Mouse (Mus musculus) embryonic facial prominence, embryonic 15.5 days (tissue): ENCODE data around the gene Tfrc. TPM values are rescaled to one million over a fixed set of nuclear protein-coding genes. Genes with fewer than 3 reads are reported as not detected.
"Not testable (repeated sequence)": the region's sequence is repeated elsewhere in the genome, so short reads cannot be mapped to it uniquely, and the experiment has no call there.

Source experiments
- ATAC-seq: fragments of 200-750 bp; cut with Nextera tagmentation; 2 replicates; pipeline ENCODE4 v1.8.0; 2017; ENCODE audit warnings: low read depth, moderate TSS enrichment; ENCODE audit not compliant: insufficient number of reproducible peaks, low FRiP score, low TSS enrichment
- H3K27ac ChIP-seq: fragments of 300-500 bp; sonication (generic); replicated peaks from 2 replicates; pipeline ENCODE4 v1.5.1; 2015; ENCODE audit warnings: mild to moderate bottlenecking, inconsistent platforms
- H3K27me3 ChIP-seq: fragments of 300-500 bp; sonication (generic); 2 replicates; pipeline ENCODE4 v1.6.1; 2015; ENCODE audit warnings: inconsistent platforms
- H3K36me3 ChIP-seq: fragments of 300-500 bp; sonication (generic); 2 replicates; pipeline ENCODE4 v1.6.1; 2015; ENCODE audit warnings: mild to moderate bottlenecking, inconsistent platforms
- H3K4me1 ChIP-seq: fragments of 300-500 bp; sonication (generic); 2 replicates; pipeline ENCODE4 v1.6.1; 2015; ENCODE audit warnings: inconsistent platforms
- H3K4me2 ChIP-seq: fragments of 300-500 bp; sonication (generic); replicated peaks from 2 replicates; pipeline ENCODE4 v1.6.1; 2015; ENCODE audit warnings: mild to moderate bottlenecking, inconsistent platforms
- H3K4me3 ChIP-seq: fragments of 300-500 bp; sonication (generic); replicated peaks from 2 replicates; pipeline ENCODE4 v1.5.1; 2015; ENCODE audit warnings: mild to moderate bottlenecking, inconsistent platforms
- H3K9ac ChIP-seq: fragments of 300-500 bp; sonication (generic); 2 replicates; pipeline ENCODE4 v1.6.1; 2015; ENCODE audit warnings: inconsistent platforms
- H3K9me3 ChIP-seq: fragments of 300-500 bp; sonication (generic); replicated peaks from 2 replicates; pipeline ENCODE4 v1.6.1; 2016; ENCODE audit warnings: inconsistent platforms
- WGBS: fragments of 180-500 bp; shearing (Covaris S2); methylation state at CpG from one replicate; pipeline ENCODE4 v1.1.7; 2015; 5-methylcytosine and 5-hydroxymethylcytosine counted together
- polyA plus RNA-seq: library from polyadenylated mRNA; unstranded; fragments of >200 nt; fragmentation: Nextera tagmentation; extraction: Ambion mirVana; gene quantifications from 2 replicates; pipeline ENCODE4 v1.2.1, GENCODE M21; 2015

Gene Tfrc
- polyA plus RNA-seq, 1 experiment from 2014 or later: 24.0 TPM

DNA sequence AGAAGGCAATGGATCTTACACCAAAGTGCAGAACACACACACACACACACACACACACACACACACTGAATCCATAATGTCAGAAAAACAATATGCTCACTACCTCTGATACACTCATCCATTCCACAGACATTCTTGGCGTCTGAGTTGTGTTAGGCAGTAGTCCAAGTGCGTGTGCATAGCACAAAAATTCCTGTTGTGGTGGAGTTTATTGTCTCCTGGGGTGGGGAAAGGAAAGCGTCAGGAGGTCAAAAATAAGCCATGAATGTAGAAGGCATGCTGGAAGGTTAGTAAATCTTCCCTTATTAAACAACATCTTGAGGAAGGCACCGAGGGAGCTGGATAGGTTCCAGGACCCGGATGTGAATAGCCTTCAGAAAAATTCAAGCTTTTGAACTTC lies 31.4 kb downstream of the Tfrc start:
- WGBS: 33% methylated on average over 5 of the region's 5 CpGs
- Histone ChIP-seq H3K9me3 (no peaks in the 10 kb centered on the region), H3K4me2 (no peak overlapping the region), H3K27me3 (no peaks in the 10 kb centered on the region), H3K9ac (no peak overlapping the region), H3K36me3 (no peaks in the 10 kb centered on the region), H3K4me1 (peaks cover 26% of the 10 kb centered on the region), H3K4me3 (no peak overlapping the region), H3K27ac (no peak overlapping the region; the same call in 1 of the 2 replicates)
- ATAC-seq: no peak

DNA sequence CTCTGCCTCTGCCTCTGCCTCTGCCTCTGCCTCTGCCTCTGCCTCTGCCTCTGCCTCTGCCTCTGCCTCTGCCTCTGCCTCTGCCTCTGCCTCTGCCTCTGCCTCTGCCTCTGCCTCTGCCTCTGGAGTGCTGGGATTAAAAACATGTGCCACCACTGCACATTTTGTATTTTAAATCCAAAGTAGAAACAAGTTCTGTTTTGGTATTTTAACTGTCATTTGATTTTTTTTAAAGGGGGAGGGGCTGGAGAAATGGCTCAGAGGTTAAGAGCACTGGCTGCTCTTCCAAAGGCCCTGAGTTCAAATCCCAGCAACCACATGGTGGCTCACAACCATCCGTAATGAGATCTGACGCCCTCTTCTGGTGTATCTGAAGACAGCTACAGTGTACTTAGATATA lies 32.0 kb downstream of the Tfrc start:
- peaks cover 32% of the 10 kb centered on the region for H3K4me1 ChIP-seq
- H3K27ac ChIP-seq: not testable (repeated sequence)
- 70% methylated on average over 2 of the region's 2 CpGs for WGBS

DNA sequence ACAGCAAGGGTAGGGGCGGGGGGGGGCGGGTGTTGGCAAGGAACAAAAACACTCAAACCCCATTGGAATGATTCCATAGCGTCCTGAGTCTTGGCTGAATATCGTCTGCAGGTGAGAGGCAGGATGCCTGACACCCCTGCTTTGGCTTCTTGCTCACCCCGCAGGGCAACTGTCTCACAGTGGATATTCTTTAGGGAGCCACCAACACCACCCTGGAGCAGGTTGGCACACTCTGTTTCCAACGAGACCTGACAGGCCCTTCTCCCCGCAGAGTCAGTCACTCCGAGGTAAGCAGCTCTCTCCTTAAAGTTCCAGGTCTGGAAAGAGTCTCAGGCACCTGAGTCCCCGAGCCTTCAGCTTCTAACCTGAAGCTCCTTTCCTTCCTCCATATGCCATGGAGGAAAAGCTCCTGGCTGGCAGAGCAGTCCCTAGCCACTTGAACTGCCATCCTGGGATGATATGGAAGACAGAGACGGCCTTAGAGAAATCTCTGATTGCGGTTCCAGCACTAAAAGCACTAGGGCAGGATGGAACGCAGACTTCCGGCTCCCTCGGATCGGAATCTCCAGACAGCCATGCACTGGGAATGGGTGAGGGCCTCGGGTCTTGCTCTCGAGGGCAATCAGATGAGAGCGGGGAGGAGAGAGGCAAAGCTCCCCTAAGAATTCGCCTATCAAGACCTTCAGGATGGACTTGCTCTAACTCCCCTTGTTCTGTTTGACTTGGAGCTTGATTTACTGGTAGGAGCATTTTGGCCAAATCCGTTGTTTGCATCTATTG lies 32.9 kb downstream of the Tfrc start:
- Histone ChIP-seq H3K4me1 (peaks cover 40% of the 10 kb centered on the region), H3K27ac (0 out of 2 replicates have a peak overlapping the region, but pooled peaks have one; percentile 11), H3K4me2 (no peak overlapping the region), H3K27me3 (no peaks in the 10 kb centered on the region), H3K36me3 (no peaks in the 10 kb centered on the region), H3K9me3 (no peaks in the 10 kb centered on the region), H3K4me3 (no peak overlapping the region), H3K9ac (no peak overlapping the region)
- WGBS: 57% methylated on average over 20 of the region's 20 CpGs
- ATAC-seq: no peak

More for the DNA sequence above, 32.0 kb downstream of the Tfrc start:
- H3K9ac ChIP-seq, H3K9me3 ChIP-seq, H3K4me2 ChIP-seq, H3K4me3 ChIP-seq, H3K27me3 ChIP-seq, H3K36me3 ChIP-seq, ATAC-seq: not testable (repeated sequence)

DNA sequence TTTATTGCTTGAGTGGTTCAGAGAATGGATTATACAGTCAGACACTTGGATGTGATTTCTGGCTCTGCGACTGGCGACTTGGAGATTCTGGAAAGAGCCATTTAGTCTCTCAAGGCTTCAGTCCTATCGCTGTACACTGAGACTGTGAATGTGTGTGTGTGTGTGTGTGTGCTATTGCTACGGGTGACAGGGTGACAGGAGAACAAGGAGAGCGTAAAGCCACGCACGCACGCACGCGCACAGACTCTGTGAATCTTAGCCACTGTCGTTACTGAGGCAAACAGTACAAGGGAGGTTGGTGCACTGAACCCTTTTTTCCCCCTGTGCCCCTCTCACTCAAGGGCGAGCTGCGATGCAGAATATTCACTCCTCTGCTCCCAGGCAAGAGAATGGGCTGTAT lies 33.6 kb downstream of the Tfrc start:
- 69% methylated on average over 13 of the region's 13 CpGs for WGBS
- peaks cover 40% of the 10 kb centered on the region for H3K4me1 ChIP-seq
- no peak overlapping the region for H3K4me2 ChIP-seq
- no peaks in the 10 kb centered on the region for H3K9me3 ChIP-seq
- no peaks in the 10 kb centered on the region for H3K27me3 ChIP-seq
- H3K9ac ChIP-seq: no peak overlapping the region
- no peak overlapping the region for H3K4me3 ChIP-seq
- H3K27ac ChIP-seq: no peak overlapping the region
- no peaks in the 10 kb centered on the region for H3K36me3 ChIP-seq
- ATAC-seq: no peak

DNA sequence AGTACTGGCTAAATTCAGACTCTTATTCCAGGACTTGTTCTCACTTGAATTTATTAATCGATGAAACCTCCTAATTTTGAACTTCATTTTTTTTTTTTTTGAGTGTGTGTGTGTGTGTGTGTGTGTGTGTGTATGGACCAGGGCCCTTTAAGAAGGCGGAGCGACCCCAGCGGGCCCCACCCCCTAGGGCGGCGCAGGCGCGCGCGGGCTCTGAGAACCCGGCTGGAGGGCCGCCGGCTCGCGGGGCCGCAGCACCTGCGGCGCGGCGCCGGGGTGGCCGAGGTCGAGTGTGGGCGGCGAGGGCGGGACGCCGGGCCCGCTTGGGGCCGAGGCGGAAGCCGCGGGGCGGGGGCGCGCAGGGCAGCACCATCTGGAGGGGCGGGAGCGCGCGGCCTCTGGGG lies 34.9 kb downstream of the Tfrc start, which contains the start of gene Tnk2:
TSS of gene Tnk2 (plus strand) at position 214 of the 401 bp plus-strand sequence.
- under 1% methylated on average over 34 of the region's 40 CpGs for WGBS
- no peaks in the 10 kb centered on the region for H3K36me3 ChIP-seq
- H3K27ac ChIP-seq: peak within 1 kb of the TSS; percentile 84
- peaks cover 39% of the 10 kb centered on the region for H3K4me1 ChIP-seq
- peak within 1 kb of the TSS; percentile 77 for H3K4me2 ChIP-seq
- no peaks in the 10 kb centered on the region for H3K27me3 ChIP-seq
- no peaks in the 10 kb centered on the region for H3K9me3 ChIP-seq
- H3K9ac ChIP-seq: peak within 1 kb of the TSS; percentile 64
- ATAC-seq: peak; percentile 90
- H3K4me3 ChIP-seq: peak within 1 kb of the TSS; percentile 70

DNA sequence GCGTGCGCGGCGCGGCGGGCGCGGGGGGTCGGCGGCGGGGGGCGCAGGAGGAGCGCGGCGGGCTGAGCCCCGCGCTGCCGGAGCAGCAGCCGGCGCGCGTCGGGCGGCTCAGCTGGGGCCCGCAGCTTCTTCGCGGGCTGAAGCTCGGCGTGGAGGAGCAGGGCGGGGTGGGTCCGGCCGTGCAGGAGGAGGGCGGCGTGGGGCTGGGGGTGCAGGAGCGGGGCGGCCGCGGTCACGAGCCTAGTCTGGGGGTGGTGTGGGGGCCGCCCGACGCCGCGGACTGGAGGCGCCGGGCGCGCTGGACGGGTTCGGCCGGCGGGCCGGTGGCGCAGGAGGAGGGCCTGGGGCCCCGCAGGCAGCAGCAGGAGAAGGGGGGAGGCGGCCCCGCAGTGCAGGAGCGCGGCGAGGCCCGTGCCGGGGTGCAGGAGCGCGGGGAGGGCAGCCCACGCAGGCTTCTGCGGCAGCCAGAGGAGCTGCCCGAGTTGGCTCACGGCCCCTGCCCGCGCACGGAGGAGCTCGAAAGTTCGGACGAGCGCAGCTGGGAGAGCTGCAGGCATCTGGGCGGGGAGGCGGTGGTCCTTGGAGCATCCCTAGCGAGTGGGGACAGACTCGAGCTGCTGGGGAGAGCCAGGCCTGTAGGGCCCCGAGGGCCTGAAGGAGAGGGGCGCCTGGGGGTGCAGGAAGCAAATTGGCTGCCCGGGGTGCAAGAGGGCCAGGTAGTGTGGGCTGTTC lies 35.5 kb downstream of the Tfrc start:
- WGBS: under 1% methylated on average over 60 of the region's 82 CpGs

DNA sequence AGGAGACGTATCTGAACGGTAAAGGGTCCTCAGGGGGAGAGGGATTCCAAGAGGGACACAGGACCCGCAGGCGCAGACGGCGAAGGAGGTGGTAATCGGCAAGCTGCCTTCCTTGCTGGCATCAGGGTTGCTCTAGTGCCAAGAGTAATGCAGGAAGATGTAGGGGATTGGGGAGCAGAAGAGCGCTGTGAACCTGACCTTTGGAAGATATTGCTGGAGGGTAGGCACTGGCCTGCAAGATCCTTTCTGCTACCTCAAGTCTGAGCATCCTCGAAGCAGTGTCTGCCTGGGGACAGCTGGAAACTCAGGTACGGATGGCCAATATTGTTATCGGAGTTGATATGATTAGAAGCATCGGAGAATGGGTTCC lies 36.1 kb downstream of the Tfrc start:
- Histone ChIP-seq H3K4me1 (peaks cover 38% of the 10 kb centered on the region), H3K9me3 (no peaks in the 10 kb centered on the region), H3K4me2 (peak overlapping the region; percentile 77), H3K9ac (peak overlapping the region; percentile 64), H3K36me3 (no peaks in the 10 kb centered on the region), H3K4me3 (peak overlapping the region; percentile 70), H3K27ac (peak overlapping the region; percentile 84), H3K27me3 (no peaks in the 10 kb centered on the region)
- ATAC-seq: 0 out of 2 replicates have a peak, but pooled peaks have one; percentile 13
- 8% methylated on average over 12 of the region's 12 CpGs for WGBS

More for the DNA sequence above, 35.5 kb downstream of the Tfrc start:
- peak; percentile 77 for ATAC-seq
- Histone ChIP-seq H3K27me3 (no peaks in the 10 kb centered on the region), H3K27ac (peak overlapping the region; percentile 84), H3K4me3 (peak overlapping the region; percentile 70), H3K36me3 (no peaks in the 10 kb centered on the region), H3K4me1 (peaks cover 38% of the 10 kb centered on the region), H3K9ac (peak overlapping the region; percentile 64), H3K4me2 (peak overlapping the region; percentile 77), H3K9me3 (no peaks in the 10 kb centered on the region)

DNA sequence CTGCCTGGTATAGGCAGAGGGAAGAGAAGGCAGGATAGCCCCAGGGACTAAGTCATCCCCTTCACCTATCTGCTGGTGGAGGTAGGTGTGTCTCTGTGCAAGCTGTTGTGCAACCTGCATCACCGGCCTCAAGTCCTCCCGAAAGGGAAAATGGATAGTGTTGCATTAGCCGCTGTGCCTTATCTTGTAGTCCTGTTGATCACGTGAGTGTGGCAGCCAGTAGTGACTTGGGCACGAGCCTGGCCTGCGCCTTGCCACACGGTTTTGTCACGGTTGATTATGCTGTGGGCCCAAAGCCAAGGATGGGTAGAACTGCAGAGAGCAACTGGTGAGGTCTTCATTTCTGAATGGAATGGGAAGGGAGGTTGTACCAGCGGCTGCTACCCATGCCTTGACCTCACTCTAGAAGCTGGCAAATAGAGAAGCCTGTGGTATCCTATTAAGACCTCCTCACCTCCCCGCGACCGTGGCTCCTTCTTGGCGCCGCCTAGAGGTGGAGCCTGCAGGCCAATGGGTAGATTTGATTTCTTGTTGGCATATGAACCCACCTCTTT lies 36.7 kb downstream of the Tfrc start:
- H3K27ac ChIP-seq: peak overlapping the region; percentile 65
- H3K4me2 ChIP-seq: peak overlapping the region; percentile 77
- 11% methylated on average over 14 of the region's 14 CpGs for WGBS
- H3K4me3 ChIP-seq: peak overlapping the region; percentile 70
- H3K36me3 ChIP-seq: no peaks in the 10 kb centered on the region
- H3K27me3 ChIP-seq: no peaks in the 10 kb centered on the region
- H3K9me3 ChIP-seq: no peaks in the 10 kb centered on the region
- no peak for ATAC-seq
- no peak overlapping the region for H3K9ac ChIP-seq
- peaks cover 34% of the 10 kb centered on the region for H3K4me1 ChIP-seq

DNA sequence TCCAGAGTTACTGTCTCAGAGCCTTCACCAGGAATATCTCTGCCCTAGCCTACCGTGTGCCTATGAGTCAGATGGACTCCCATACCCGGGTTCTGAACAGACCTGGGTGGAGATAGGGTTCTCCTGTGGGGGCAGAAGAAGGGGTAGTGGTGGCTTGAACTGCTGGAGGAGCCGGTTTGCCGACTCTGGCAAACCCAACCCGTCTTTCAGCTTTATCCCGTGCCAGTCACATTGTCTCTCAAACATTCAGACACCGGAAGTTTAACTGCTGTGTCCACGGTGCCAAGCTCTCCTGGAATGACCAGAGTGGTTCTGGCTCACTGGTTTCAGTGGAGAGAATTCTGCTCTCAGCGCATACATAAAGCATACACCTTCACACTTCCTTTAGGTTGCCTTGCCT lies 37.3 kb downstream of the Tfrc start:
- Histone ChIP-seq H3K27me3 (no peaks in the 10 kb centered on the region), H3K9ac (no peak overlapping the region), H3K4me2 (peak overlapping the region; percentile 77), H3K4me3 (peak overlapping the region; percentile 70), H3K9me3 (no peaks in the 10 kb centered on the region), H3K4me1 (peaks cover 34% of the 10 kb centered on the region), H3K27ac (peak overlapping the region; percentile 65; the same call in 1 of the 2 replicates), H3K36me3 (no peaks in the 10 kb centered on the region)
- ATAC-seq: no peak
- WGBS: 60% methylated on average over 9 of the region's 9 CpGs

DNA sequence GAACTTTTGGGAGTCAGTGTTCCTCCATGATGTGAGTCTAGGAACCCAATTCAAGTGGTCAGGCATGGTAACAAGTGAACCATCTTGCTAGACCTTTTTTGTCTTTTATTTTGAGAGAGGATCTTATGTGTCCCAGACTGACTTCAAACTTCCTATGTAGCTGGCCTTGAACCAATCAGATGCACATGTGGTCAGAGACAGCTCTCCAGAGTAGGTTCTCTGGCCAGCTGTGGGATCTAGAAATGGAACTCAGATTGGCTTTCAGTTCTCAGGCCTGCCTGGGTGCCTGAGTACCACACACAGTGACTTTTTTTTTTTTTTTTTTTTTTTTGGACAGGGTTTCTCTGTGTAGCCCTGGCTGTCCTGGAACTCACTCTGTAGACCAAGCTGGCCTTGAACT lies 39.0 kb downstream of the Tfrc start:
- Histone ChIP-seq H3K27me3 (no peaks in the 10 kb centered on the region), H3K27ac (no peak overlapping the region), H3K36me3 (no peaks in the 10 kb centered on the region), H3K4me1 (peaks cover 23% of the 10 kb centered on the region), H3K4me2 (no peak overlapping the region), H3K4me3 (no peak overlapping the region), H3K9ac (no peak overlapping the region), H3K9me3 (no peaks in the 10 kb centered on the region)
- ATAC-seq: no peak

DNA sequence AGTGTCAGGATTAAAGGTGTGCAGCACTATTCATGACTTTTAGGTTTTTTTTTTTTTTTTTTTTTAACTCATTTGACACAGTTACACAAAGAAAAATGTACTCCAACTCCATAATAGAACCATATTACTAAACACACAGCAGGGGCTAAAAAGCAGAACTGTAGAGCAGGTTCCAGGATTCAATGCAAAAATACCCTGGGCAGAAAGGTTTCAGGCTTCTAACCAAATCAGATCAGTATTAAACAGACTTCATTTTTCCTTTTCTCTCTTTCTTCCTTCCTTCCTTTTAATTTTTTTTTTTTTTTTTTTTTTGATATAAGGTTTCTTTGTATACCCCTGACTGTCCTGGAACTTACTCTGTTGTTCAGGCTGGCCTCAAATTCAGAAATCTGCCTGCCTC lies 41.7 kb downstream of the Tfrc start:
- Histone ChIP-seq H3K4me3 (no peak overlapping the region), H3K4me1 (peaks cover 17% of the 10 kb centered on the region), H3K9ac (no peak overlapping the region), H3K4me2 (no peak overlapping the region), H3K36me3 (no peaks in the 10 kb centered on the region), H3K27me3 (no peaks in the 10 kb centered on the region), H3K27ac (no peak overlapping the region), H3K9me3 (no peaks in the 10 kb centered on the region)
- no peak for ATAC-seq
